Mouse (Mus musculus): ENCODE data around the gene Btc.

Btc gene

DNA sequence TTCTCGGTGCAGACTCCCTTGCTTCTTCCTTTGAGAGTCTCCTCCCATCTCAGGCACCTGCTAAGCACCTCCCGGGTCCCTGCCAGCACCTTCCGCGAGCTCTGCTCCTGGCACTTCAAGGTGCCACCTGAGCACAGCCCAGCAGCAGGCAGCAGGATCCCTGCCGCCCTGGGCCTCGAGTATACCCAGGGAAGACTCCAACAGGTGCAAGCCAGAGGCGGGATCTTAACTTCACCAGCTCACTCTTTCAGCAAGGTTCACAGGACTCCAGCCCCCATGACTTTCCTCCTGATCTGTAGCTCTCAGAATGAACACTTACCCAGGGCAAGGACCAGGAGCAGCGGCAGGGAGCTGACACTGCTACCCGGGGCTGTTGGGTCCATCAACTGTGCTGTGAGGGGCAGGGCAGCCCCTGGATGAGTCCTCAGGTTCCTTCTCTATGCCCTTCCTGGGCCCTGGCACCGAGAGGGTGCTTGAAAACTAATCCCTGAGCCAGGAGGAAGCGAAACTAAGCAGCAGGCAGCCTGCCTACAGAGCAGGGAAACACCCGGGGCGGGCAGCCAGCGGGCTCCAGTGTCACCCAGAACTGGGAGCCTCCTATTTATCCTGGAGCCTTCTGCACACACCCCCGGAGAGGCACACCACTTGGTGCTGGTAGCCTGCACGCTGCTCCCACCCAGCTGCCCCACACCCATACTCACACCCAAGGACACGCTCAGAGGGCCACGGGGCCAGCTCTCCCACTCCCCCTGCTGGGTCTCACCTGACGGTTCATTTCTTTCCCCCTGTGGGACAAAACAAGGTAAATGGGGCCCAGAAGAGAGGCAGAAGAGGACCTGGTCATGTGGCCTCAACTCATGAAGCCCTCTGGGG is at the start of gene Btc:
Gene Btc, minus strand, starts transcription at position 656 of the 873 bp plus-strand sequence.
- DNase-seq (ENCODE audit: low read depth, low spot score), result peak; percentile 18

DNA sequence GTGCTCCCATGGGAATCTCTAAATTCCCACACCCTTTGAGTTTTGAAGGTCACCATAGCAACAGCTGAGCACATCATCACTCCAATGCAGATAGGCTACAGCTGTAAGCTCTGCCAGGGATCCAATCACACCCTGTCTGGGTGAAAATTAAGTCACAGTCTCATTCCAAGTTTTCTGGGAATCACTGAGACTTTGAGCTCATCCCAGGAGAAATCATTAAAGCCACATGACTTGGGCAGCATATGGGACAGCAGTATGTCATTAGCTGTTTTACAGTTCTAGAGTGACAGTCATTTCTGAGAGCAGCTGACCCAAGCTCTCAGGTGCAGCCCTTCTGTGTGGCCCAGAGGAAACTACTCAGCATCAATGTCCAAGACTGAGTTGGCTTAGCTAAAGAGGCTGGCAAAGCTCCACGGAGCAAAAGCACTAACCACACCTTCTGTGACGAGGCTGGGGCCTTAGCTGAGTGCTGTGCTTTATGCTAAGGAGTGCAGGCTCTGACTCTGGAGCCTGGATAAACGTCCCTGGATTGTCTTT is 42.3 kb upstream of the Btc start:
- peak; percentile 48 for DNase-seq (ENCODE audit: low read depth, low spot score)

DNA sequence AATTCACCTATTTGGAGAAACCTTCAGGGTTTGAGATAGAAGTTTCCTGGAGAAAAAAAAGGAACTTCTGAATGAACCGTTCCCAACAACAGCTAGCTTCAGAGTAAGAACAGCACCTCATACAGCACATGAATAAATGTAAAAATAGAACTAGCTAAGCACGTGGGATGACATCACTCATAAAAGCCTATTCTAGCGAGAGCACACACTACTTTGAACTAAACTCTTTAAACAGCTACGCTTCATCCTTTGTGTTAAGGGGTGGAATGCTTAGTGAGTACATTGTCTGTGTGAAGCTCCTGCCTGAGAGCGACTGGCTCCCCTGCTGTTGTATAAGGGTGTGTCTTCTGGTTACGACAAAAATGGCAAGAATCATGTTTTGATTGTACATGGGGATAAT is 33.8 kb upstream of the Btc start:
- DNase-seq (ENCODE audit: low read depth, low spot score), result no peak

DNA sequence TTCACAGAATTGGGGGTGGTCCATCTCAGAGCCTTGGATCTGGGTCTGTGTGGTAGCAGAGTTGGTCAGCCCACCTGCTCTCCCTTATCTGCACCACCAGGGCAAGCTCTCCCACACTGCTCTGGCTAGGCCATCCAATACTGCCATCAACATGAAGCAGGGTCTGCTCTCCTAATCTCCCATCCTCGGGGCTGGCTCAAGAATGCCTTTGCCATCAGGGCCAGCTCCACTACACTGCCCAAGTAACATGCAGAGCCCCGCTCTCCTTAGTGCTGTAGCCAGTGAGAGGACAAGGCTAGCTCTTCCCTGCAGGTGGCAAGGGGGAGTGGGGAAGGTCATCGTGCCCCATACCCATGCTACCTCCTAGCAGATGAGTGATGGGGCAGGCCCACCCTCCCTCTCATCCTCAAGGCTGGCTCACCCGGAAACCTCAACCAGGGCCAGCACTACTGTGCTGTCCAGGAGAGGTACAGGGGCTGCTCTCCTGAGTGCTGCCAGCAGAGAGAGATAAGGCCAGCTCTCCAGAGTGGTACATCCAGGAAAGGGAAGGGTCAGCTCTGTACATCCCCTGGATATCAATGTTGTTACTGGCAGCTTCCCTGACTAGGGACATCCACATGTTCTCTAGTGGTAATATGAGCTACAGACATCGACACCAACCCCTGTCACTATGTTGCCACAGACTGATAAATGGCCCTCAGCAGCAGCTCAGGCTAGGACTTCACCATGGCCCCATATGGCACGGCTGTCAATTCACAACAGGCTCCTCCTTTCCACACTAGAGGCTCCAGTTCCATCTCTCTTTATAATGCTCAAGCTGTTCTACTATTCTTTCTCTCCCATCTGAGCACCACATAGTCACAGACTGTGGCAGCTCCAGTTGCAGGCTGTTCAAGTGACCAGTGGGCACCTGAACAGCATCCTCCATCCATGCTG is 32.2 kb upstream of the Btc start:
- peak; percentile 25 for DNase-seq (ENCODE audit: low read depth, low spot score)

DNA sequence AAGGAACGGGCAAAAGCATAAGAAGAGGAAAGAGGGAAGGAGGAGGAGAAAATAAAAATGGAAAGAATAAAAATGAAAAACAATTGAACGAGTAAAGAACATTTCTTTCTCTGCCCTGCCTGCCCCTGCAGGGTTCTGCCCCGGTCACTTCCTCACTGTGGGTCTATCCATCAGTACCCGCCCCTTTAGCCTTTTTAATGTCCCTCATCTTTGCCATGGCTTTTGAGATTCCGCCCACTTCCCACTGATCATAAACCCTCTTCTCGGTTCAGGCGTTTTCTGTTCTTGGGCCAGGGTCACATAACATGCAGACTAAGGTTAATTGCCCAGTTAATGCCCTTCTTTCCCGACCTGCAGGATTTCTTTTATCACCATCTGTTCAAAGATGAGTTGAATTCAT is 25.8 kb upstream of the Btc start:
- no peak for DNase-seq (ENCODE audit: low read depth, low spot score)

DNA sequence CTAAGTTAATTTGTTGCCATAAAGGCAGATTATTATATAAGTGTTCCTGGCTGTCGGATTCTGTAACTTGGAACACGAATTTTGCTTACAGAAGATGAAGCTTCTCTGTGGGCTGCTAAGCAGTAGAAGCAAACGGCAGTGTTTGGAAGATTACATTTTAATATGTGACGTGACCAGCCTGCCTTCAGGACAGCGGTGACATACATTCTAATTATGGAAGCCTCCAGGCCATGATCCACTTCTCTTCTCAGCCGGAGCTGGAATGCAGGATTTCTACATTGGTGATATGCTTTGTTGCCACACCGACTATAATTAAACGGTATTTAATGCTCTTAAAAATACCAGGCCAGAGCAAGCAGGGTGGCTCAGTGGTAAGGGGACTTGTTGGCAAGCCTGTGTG is 11.0 kb upstream of the Btc start:
- no peak for DNase-seq (ENCODE audit: low read depth, low spot score)

DNA sequence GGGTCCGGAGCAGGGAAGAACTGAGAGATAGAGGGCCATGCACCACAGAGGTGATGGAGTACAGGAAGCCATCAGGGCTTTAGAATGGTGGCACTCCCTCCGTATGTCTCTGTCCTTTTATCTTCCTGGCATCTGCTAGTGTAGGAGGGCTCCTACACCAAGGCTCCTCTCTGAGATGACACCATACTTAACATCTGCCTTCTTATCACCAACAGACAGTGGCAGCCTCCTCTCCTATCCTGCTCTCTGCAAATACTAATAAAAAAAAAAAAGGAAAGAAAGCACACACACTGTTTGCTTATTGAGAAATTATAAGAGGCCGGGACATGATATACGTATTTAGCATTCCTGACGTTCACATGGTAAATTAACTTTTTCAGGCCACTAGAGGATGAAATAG is 1.5 kb upstream of the Btc start:
- no peak for DNase-seq (ENCODE audit: low read depth, low spot score)

DNA sequence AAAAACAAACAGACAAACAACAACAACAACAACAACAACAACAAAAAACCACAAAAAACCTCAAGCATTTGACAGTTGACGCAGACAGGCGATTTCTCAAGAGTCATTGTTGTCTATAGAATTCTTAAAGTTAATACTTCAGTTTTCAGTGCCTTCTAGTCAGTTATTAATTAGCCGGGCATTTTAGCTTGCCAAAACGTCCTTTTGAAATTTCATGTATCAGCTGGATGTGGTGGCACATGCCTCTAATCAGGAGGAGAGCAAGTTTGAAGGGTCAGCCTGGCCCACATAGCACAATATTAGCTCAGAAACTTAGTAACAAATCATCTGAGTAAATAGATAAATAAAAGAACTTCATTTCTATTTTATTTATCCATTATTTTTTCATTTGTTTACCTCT is 487 bp upstream of the Btc start:
- no peak for DNase-seq (ENCODE audit: low read depth, low spot score)

DNA sequence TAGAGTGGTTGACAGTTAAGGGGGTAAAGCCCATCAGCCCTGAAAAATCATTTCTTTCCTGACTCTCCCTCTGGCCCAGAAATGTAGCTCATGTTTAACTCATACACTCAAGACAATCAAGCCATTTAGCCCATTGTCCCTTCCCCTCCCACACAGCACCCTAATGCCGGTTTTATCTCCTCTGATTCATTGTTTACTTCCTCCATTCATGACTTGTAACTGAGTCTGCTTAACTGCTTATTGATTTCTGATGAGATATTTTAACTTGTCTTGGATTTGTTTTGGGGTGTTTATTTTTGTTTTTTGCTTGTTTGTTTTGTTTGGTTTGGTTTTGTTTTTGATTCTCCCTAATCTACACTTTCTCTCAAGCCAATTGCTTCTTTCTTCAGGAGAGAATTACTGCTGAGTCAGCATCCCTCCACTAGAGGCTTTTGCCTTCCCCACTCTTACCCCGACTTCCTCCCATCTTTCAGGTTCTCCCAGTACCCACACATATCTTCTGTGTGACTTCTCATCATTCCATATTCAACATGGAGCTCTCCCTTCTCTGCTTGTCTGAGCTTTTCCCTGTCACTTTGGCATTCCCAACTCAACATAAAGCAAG is 2.2 kb downstream of the Btc start:
- no peak for DNase-seq (ENCODE audit: low read depth, low spot score)

DNA sequence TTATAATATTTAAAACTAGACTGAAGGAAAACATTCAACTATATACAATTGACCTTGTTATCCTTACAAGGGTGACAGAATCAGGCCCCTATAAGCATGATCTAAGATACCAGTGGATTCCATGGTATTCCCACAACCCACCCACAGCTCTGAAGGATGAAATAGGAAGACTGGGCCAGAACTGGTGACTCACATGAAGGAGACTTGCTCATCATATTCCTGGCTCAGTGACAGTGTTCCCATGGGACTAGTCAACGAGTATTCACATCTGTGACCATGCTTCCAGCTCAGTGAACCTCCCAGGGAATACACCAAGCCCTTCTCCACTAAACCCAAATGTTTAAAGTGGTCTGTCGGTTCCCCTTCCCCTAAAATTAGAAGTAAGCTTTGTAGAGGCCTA is 27.3 kb downstream of the Btc start:
- no peak for DNase-seq (ENCODE audit: low read depth, low spot score)

DNA sequence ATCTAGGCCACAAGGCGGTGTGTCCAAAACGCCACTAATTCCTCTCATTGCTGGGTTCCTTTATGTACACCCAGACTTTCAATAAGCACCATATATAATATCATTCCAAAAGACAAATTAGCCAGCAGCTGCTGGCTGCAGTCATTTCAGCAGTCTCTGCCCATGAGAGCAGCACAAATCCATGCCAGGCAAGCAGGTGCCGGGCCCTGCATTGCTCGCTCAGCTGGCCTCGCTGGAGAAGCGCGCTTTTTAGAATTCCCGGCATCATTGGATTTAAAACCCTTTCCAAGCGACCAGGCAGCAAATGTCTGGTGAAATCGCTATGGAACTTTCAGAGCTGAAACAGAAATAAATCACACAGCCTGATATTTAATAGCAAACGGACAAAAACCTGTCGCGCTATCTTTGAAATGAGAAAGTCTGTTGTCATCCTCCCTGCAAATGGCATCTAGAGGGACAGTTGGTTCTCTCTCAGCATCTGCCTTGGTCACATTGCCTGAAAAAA is 34.7 kb downstream of the Btc start:
- no peak for DNase-seq (ENCODE audit: low read depth, low spot score)

DNA sequence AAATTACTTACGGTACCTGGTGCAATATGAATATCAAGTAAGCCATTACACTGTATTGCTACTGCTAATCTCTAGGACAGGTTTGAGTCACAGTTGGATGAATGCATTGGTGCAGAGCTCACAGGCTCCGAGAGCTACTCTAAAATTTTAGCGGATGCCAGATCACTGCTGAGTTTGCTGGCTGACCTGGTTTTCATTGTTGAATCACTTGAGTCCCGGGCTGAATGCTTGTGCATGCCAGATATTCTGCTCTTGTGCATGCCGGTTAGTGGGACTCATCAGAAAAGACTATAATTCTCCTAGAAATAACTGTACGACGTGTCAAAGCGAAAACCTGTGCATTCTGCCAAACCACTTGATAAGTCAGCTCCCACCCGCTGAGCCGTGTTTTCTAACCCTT is 35.9 kb downstream of the Btc start:
- no peak for DNase-seq (ENCODE audit: low read depth, low spot score)

DNA sequence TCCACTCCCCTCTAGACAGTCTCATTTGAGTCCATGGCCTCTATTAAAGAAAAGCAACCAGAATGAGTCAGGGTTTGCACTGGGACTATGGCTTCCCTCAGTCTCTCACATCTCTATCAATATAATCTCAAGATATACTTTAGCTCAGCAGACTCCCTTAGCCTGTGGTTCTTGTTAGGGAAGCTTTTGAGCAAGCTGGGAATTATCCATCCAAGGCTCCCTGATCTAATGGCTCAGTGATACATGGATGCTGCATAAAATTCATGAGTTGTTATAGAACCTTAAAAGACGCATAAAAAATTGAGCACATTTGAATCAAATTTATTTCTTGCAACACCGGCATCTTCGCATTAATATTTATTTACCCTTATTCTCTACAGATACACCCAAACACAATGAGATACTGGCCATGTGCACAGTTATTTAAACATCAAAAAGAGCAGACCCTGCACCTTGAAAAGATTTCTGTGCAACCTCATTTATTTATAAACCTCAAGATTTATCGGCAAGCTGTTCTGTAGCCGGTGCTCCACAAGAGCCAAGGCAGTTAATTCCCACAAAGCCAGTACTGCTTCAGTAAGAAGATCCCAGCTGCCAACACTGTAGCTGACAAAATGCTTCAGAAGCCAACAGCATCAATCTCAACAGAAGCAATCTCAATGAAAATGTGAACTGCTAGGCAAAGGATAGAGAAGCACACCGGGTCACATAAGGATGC is 39.4 kb downstream of the Btc start:
- DNase-seq (ENCODE audit: low read depth, low spot score), result no peak

DNA sequence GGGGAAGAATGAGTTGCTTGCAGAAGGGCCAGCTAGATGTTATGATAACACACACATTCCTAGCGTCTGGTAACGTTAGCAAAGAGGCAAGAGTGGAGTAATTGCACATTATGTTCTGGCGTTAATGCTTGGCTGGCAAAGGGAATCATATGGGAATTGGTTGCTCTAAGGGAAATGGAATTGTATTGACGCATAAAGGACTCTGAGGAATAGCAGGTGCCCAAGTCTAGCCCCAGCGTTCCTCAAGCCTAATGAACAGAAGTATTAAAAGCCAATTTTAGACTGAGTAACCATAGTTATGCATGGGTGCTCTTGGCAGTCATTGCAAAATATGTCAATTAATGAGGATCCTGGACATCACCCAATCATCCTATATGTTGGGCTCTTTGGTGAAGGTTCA is 50.1 kb downstream of the Btc start:
- no peak for DNase-seq (ENCODE audit: low read depth, low spot score)

DNA sequence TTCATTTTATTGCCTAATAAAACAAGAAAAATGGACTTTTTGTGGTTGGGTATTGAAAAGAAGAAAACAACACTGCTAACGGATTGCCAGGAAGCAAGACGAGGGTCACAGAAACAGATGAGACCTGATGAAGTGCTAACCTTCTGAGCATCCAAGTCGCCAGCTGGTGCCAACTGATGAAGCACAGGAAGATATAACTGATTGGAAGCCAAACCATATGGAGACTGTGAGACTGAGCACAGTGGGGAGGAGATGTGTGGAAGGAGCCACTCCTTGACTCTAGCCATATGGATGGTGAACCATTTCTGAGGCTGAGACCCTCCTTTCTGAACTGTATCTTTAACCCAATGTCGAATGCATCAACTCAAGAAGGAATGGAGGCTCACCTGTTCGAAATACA is 57.1 kb downstream of the Btc start:
- no peak for DNase-seq (ENCODE audit: low read depth, low spot score)

DNA sequence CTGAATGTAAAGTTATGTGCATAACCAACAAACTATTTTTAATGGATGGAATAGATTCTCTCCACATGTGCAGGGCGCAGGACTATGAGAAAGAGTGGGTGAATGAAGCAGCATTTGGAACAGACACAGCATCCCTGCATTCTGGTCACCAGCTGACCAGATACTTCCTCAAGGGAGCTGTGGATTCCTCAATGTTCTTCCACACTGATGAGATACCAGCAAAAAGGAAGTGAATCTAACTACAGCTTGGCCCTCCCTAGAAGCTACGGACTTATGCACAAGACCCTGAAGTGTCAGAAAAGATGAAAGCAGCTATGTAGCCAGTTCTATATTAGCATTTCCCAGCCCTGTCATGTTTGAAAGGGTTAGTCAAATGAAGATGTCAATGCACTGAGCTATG is 57.7 kb downstream of the Btc start:
- no peak for DNase-seq (ENCODE audit: low read depth, low spot score)

DNA sequence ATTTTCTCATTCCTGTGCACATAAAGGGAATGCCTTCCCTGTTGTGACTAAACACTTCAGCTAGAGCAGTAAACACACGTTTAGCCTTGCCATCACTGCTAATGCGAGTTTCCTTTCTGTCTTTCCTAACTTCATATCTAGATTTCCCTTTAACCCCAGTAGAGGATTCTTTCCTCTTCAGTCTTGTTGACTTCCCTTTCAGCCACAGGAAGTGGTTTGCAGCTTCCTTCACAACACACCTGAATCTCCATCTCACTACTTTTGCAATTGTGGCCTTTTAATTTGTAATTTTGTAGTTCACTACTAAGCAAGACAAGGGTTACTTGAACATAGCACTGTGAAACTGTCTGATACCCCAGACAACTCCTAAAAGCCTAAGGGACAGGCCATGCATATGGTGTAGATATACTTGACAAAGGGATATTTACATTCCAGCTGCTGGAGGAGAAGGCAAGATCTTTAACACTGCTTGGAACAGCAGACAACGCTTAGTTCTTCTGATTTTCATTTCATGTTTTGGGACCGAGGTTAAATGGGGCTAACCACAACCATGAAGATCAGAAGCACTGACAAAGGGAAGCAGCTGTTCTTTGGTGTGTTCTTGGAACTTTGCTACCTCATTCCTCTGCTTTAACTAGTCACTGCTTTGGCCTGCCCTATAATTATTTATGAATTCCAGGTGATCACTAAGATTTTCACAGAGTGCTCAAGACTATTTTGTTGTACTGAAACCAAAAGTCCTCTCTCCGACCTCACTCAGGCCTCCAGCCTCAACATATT is 60.6 kb downstream of the Btc start:
- DNase-seq (ENCODE audit: low read depth, low spot score), result no peak

DNA sequence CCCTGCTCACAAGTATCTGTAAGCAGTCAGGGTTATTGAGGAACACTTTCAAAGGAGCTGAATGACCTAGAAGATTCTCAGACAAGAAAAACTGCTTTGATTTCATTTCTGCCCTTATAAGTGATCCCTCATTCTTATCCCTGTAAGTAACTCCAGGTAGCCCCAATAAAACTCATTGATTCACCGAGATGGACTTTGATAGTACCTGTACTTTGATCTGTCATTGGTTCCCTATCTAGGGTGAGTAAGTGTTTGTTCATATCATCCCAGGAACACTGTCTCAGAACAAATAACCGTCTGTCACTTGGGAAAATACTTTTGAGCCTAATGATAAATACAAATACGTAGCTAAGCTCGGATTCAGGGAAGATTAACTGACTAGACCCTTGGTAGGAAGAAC is 68.6 kb downstream of the Btc start:
- no peak for DNase-seq (ENCODE audit: low read depth, low spot score)

DNA sequence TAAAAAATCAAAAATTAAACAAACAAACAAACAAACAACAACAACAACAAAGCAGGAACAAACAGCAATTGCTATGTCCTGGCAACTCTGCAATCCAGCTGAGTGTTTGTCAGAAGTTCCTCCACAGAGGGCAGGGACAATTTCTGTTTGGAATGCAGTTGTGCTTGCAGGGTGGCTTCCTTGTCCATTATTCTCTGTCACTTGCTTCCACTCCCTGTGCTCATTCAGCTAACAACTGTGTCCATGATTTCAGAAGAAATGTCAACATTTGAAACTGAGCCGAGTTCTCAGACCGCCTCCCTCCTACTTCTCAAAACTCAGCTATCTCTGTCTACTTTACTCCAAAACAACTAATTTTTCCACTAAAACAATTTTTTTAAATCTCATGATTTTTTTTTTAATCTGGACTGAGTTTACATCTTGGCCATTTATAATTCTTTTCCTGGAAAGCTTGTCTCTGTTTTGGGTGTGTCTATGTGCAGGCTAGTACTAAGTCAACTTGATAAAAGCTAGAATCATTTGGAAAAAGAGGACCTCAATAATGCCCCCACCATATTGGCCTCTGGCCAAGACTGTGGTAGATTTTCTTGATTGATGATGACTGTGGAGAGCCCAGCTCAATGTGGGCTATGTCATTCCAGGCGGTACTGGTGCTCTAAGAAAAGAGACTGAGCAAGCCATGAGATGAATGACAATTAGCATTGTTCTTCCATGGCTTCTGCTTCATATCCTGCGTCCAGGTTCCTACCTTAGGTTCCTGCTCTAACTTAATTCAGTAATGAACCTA is 70.5 kb downstream of the Btc start:
- peak; percentile 8 for DNase-seq (ENCODE audit: low read depth, low spot score)

DNA sequence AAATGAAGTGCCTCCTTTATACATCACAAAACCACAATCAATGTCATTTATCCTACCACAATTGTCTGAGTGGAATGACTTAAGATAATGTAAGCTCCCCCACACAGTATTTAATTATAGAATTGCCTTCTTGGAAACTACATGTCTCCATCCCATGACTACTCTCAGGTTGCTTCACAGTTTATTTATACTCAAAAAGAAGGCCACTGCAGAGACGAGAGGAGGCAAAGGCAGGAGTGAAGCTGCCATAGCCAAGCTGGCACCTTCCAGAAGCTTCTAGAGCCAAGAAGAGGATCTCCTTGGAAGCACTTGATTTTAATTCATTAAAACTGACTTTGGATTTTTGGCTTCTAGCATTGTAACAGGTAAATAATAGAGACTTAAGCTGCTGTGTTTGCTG is 81.0 kb downstream of the Btc start:
- no peak for DNase-seq (ENCODE audit: low read depth, low spot score)
